24 mouse cellular contexts compared by ENCODE assay signal in the genomic region with DNA sequence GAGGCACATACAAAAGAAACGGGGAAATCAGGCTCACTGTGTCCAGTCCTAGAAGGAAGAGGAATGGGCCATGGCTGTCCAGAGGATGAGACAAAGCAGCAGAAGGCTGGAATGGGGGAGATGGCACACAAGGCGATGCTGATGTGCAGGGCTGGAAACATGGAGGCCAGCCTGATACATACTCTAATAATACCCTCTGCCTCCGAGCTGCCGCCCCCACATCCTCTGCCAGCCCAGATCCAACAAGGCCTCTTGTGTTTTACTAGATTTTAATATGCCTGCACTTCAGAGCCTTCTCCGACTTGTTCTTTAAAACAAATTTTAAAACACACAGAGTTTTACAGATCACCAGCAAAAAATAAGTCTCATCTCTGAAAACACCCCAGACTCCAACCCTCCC. TPM values are rescaled to one million over a fixed set of nuclear protein-coding genes. Genes with fewer than 3 reads are reported as not detected.
DNase-seq lines count a peak whose midpoint lies in the region; ATAC-seq and TF ChIP-seq lines count a peak whose summit lies in the region.
"Had no signal": no experiment of that assay in that cellular context is flagged by ENCODE, and none has a peak within 500 bp of the region (broad histone marks: within the 10 kb centered on the region; RNA-seq: fewer than 3 reads in every experiment).

No protein-coding gene starts in this region.

- 71% methylated on average over 5 of the region's 5 CpGs for WGBS in lung, embryonic 16.5 days
- 83% methylated on average over 5 of the region's 5 CpGs for whole genome bisulfite sequencing in lung, adult 2 months

- H3K4me3 ChIP-seq in layer of hippocampus, adult 2 months: no peak overlapping the region
- H3K4me3 ChIP-seq in lung, embryonic 16.5 days (ENCODE audit: low read length): no peak overlapping the region
- H3K4me3 ChIP-seq in lung, adult 2 months (replicated peaks; ENCODE audit: extremely low read depth, low read depth, low read length): no peak overlapping the region
- H3K4me3 ChIP-seq in cortical plate, adult 2 months (ENCODE audit: insufficient read depth, low read length): no peak overlapping the region
- H3K4me3 ChIP-seq: forebrain, embryonic 15.5 days; heart, adult 2 months; hindbrain, embryonic 12.5 days had no signal

- no peaks in the 10 kb centered on the region for H3K36me3 ChIP-seq in lung, embryonic 16.5 days (ENCODE audit: control insufficient read depth, insufficient read depth, low read length)
- H3K36me3 ChIP-seq: forebrain, embryonic 15.5 days; hindbrain, embryonic 12.5 days had no signal

- H3K27me3 ChIP-seq in lung, embryonic 16.5 days (ENCODE audit: control insufficient read depth, insufficient read depth, low read depth, low read length): no peaks in the 10 kb centered on the region
- H3K27me3 ChIP-seq: forebrain, embryonic 15.5 days; hindbrain, embryonic 12.5 days had no signal

- peak overlapping the region; percentile 83 for H3K27ac ChIP-seq in layer of hippocampus, adult 2 months
- peak overlapping the region; percentile 30; the same call in 1 of the 2 replicates for H3K27ac ChIP-seq in lung, embryonic 16.5 days (ENCODE audit: low read length)
- peak overlapping the region; percentile 70; the same call in 1 of the 2 replicates for H3K27ac ChIP-seq in cortical plate, adult 2 months (ENCODE audit: insufficient read depth, low read length)
- H3K27ac ChIP-seq: forebrain, embryonic 15.5 days; heart, adult 2 months; hindbrain, embryonic 12.5 days had no signal

- H3K4me2 ChIP-seq in lung, embryonic 16.5 days (ENCODE audit: low read depth, low read length): no peak overlapping the region
- H3K4me2 ChIP-seq: forebrain, embryonic 15.5 days; hindbrain, embryonic 12.5 days had no signal

- no peak for TF ChIP-seq CTCF in layer of hippocampus, adult 2 months (conservative IDR thresholded peaks at IDR 0.05)
- no peak for TF ChIP-seq CTCF in lung, adult 2 months (IDR thresholded peaks at IDR 0.05; ENCODE audit: insufficient read depth, low read length)
- TF ChIP-seq CTCF in cortical plate, adult 2 months (IDR thresholded peaks at IDR 0.05; ENCODE audit: extremely low read depth, insufficient read depth, low read length): no peak

- TF ChIP-seq POLR2A in lung, adult 2 months (IDR thresholded peaks at IDR 0.05; ENCODE audit: borderline replicate concordance, extremely low read depth, low read depth, low read length): no peak
- TF ChIP-seq POLR2A in cortical plate, adult 2 months (IDR thresholded peaks at IDR 0.05; ENCODE audit: extremely low read depth, insufficient read depth, low read length): no peak

- H3K9me3 ChIP-seq in lung, embryonic 16.5 days (ENCODE audit: control insufficient read depth, low read length): no peaks in the 10 kb centered on the region
- H3K9me3 ChIP-seq: forebrain, embryonic 15.5 days; hindbrain, embryonic 12.5 days had no signal

- no peak overlapping the region for H3K9ac ChIP-seq in lung, embryonic 16.5 days (ENCODE audit: low read length)
- H3K9ac ChIP-seq: forebrain, embryonic 15.5 days; hindbrain, embryonic 12.5 days had no signal

- no peak for DNase-seq in layer of hippocampus, adult 2 months (ENCODE audit: low spot score in 2 of 2)
- DNase-seq in layer of hippocampus, postnatal 36 days: no peak
- no peak for DNase-seq in lung, adult 2 months
- DNase-seq in brain, adult 2 months (ENCODE audit: low read depth, low spot score): peak; percentile 51
- DNase-seq in adrenal gland, postnatal 25 days: no peak
- no peak for DNase-seq in ovary, postnatal 14 days (ENCODE audit: low spot score)
- DNase-seq: adrenal gland, adult 2 months; adrenal gland, postnatal 36 days; cerebellum, adult 11-12 months; cerebellum, adult 9-10 months; cerebellum, postnatal 25 days; gastrocnemius, postnatal 10 days; heart, adult 2 months; heart, postnatal 10 days; heart, postnatal 4 days had no signal

- H3K4me1 ChIP-seq in lung, embryonic 16.5 days (replicated peaks; ENCODE audit: control insufficient read depth, insufficient read depth, low read length): peaks cover 21% of the 10 kb centered on the region
- peaks cover 9% of the 10 kb centered on the region for H3K4me1 ChIP-seq in lung, adult 2 months (ENCODE audit: control insufficient read depth, insufficient read depth, low read length)
- peaks cover 7% of the 10 kb centered on the region for H3K4me1 ChIP-seq in cortical plate, adult 2 months (ENCODE audit: control insufficient read depth, insufficient read depth, low read length)
- H3K4me1 ChIP-seq: forebrain, embryonic 15.5 days had no signal

- no peak for ATAC-seq in lung, embryonic 16.5 days (ENCODE audit: low read depth)
- ATAC-seq: forebrain, embryonic 15.5 days; hindbrain, embryonic 16.5 days had no signal

RNA-seq across cellular contexts. Expression of a gene that starts 14.2 kb away (rescaled TPM):
- not detected for total RNA-seq in layer of hippocampus, adult 2 months (2021)
- total RNA-seq in layer of hippocampus, postnatal 36 days (2021): not detected
- polyA plus RNA-seq in lung, embryonic 16.5 days (2015; fragmentation: Nextera tagmentation; extraction: Ambion mirVana): not detected in 2 replicates
- not detected in 2 replicates for polyA plus RNA-seq in lung, adult 2 months (2012; rRNA removed)
- polyA plus RNA-seq in cortical plate, adult 2 months (2012; rRNA removed): 0.09 TPM in 1 of 2 replicates, not detected in the other
- total RNA-seq in adrenal gland, postnatal 25 days (2021): not detected in 2 replicates
- total RNA-seq: adrenal gland, adult 2 months; ES-E14; gastrocnemius, postnatal 10 days; gastrocnemius, postnatal 4 days; heart, adult 2 months; heart, postnatal 10 days; heart, postnatal 4 days had no signal
- polyA plus RNA-seq: adrenal gland, adult 2 months; forebrain, embryonic 11.5 days; forebrain, embryonic 15.5 days; heart, adult 2 months; heart, embryonic 14.5 days; hindbrain, embryonic 12.5 days; hindbrain, embryonic 16.5 days had no signal

Comparison
In these comparisons a context has a peak if more than half of its experiments do, and no peak if none do; other contexts are left out.
1. H3K27ac ChIP-seq: peak in every context shown above with its lines; median percentile 83 in layer of hippocampus, adult 2 months; 70 in cortical plate, adult 2 months; 30 in lung, embryonic 16.5 days.